19 mouse cellular contexts compared by ENCODE assay signal in genomic region chr9:114817012-114817411, GRCm38 (mm10). TPM values are rescaled to one million over a fixed set of nuclear protein-coding genes. Genes with fewer than 3 reads are reported as not detected.
A peak's percentile ranks its signal among the peaks of the same experiment; 100 is the strongest.
DNase-seq lines count a peak whose midpoint lies in the region; ATAC-seq and TF ChIP-seq lines count a peak whose summit lies in the region.
"Had no signal": no experiment of that assay in that cellular context is flagged by ENCODE, and none has a peak within 500 bp of the region (broad histone marks: within the 10 kb centered on the region; RNA-seq: fewer than 3 reads in every experiment).

No protein-coding gene starts in this region.

- H3K4me3 ChIP-seq in CH12.LX (replicated peaks in 1 of 3; ENCODE audit: low read depth in 2 of 3, low read length in 2 of 3, poor library complexity in 1 of 3) = no peak overlapping the region
- no peak overlapping the region for H3K4me3 ChIP-seq in intestine, embryonic 15.5 days (replicated peaks)
- H3K4me3 ChIP-seq in liver, embryonic 12.5 days = no peak overlapping the region
- no peak overlapping the region for H3K4me3 ChIP-seq in liver, embryonic 16.5 days (ENCODE audit: low read depth, low read length)
- H3K4me3 ChIP-seq in midbrain, embryonic 11.5 days (ENCODE audit: low read depth, low read length) = no peak overlapping the region
- H3K4me3 ChIP-seq: embryonic facial prominence, embryonic 12.5 days; forebrain, embryonic 13.5 days; gastrocnemius, adult 2 months; heart, embryonic 13.5 days; hindbrain, embryonic 15.5 days had no signal

- no peak for TF ChIP-seq EP300 in CH12.LX (IDR thresholded peaks at IDR 0.05; ENCODE audit: low read length)

- no peak overlapping the region for H3K27ac ChIP-seq in CH12.LX (ENCODE audit: insufficient read depth, low read depth)
- H3K27ac ChIP-seq in intestine, embryonic 15.5 days = no peak overlapping the region
- no peak overlapping the region for H3K27ac ChIP-seq in liver, embryonic 12.5 days
- peak overlapping the region; percentile 66 for H3K27ac ChIP-seq in liver, embryonic 16.5 days (ENCODE audit: low read length)
- no peak overlapping the region for H3K27ac ChIP-seq in midbrain, embryonic 11.5 days (ENCODE audit: low read depth, low read length)
- H3K27ac ChIP-seq: embryonic facial prominence, embryonic 12.5 days; forebrain, embryonic 13.5 days; gastrocnemius, adult 2 months; heart, embryonic 13.5 days; hindbrain, embryonic 15.5 days had no signal

- WGBS in intestine, embryonic 15.5 days = 69% methylated on average over 7 of the region's 7 CpGs
- 60% methylated on average over 7 of the region's 7 CpGs for whole genome bisulfite sequencing in liver, embryonic 12.5 days (ENCODE audit: insufficient replicate concordance)
- 46% methylated on average over 7 of the region's 7 CpGs for WGBS in liver, embryonic 16.5 days (ENCODE audit: insufficient replicate concordance)
- 73% methylated on average over 7 of the region's 7 CpGs for WGBS in midbrain, embryonic 11.5 days

- TF ChIP-seq POLR2A in CH12.LX (IDR thresholded peaks at IDR 0.05; ENCODE audit: low read depth, low read length) = no peak

- no peaks in the 10 kb centered on the region for H3K27me3 ChIP-seq in CH12.LX (replicated peaks)
- no peaks in the 10 kb centered on the region for H3K27me3 ChIP-seq in intestine, embryonic 15.5 days (replicated peaks)
- H3K27me3 ChIP-seq in liver, embryonic 12.5 days (replicated peaks) = no peaks in the 10 kb centered on the region
- no peaks in the 10 kb centered on the region for H3K27me3 ChIP-seq in liver, embryonic 16.5 days (ENCODE audit: control insufficient read depth, insufficient read depth, low read depth, low read length)
- H3K27me3 ChIP-seq in midbrain, embryonic 11.5 days (ENCODE audit: control insufficient read depth, insufficient read depth, low read length) = no peaks in the 10 kb centered on the region
- H3K27me3 ChIP-seq: embryonic facial prominence, embryonic 12.5 days; forebrain, embryonic 13.5 days; heart, embryonic 13.5 days; hindbrain, embryonic 15.5 days had no signal

- H3K9me3 ChIP-seq in CH12.LX (replicated peaks; ENCODE audit: low read length) = no peaks in the 10 kb centered on the region
- no peaks in the 10 kb centered on the region for H3K9me3 ChIP-seq in intestine, embryonic 15.5 days
- H3K9me3 ChIP-seq in liver, embryonic 12.5 days (replicated peaks) = no peaks in the 10 kb centered on the region
- H3K9me3 ChIP-seq in liver, embryonic 16.5 days (replicated peaks; ENCODE audit: control insufficient read depth, low read length) = no peaks in the 10 kb centered on the region
- H3K9me3 ChIP-seq in midbrain, embryonic 11.5 days (ENCODE audit: control insufficient read depth, low read length) = no peaks in the 10 kb centered on the region
- H3K9me3 ChIP-seq: embryonic facial prominence, embryonic 12.5 days; forebrain, embryonic 13.5 days; heart, embryonic 13.5 days; hindbrain, embryonic 15.5 days had no signal

- H3K9ac ChIP-seq in CH12.LX (ENCODE audit: insufficient read depth, low read depth) = no peak overlapping the region
- no peak overlapping the region for H3K9ac ChIP-seq in intestine, embryonic 15.5 days
- no peak overlapping the region for H3K9ac ChIP-seq in liver, embryonic 12.5 days
- H3K9ac ChIP-seq in liver, embryonic 16.5 days (ENCODE audit: low read depth, low read length) = no peak overlapping the region
- no peak overlapping the region for H3K9ac ChIP-seq in midbrain, embryonic 11.5 days (ENCODE audit: low read length)
- H3K9ac ChIP-seq: embryonic facial prominence, embryonic 12.5 days; forebrain, embryonic 13.5 days; forebrain, postnatal 0 days; heart, embryonic 13.5 days; hindbrain, embryonic 15.5 days had no signal

- no peaks in the 10 kb centered on the region for H3K36me3 ChIP-seq in CH12.LX (replicated peaks in 1 of 2; ENCODE audit: control insufficient read depth in 1 of 2, insufficient read depth in 1 of 2, low read length in 1 of 2)
- no peaks in the 10 kb centered on the region for H3K36me3 ChIP-seq in intestine, embryonic 15.5 days
- no peaks in the 10 kb centered on the region for H3K36me3 ChIP-seq in liver, embryonic 12.5 days
- H3K36me3 ChIP-seq in liver, embryonic 16.5 days (ENCODE audit: control insufficient read depth, insufficient read depth) = no peaks in the 10 kb centered on the region; the same call in 1 of the 2 replicates
- no peaks in the 10 kb centered on the region for H3K36me3 ChIP-seq in midbrain, embryonic 11.5 days (ENCODE audit: control insufficient read depth, insufficient read depth, low read length)
- H3K36me3 ChIP-seq: embryonic facial prominence, embryonic 12.5 days; heart, embryonic 13.5 days; hindbrain, embryonic 15.5 days had no signal

- no peaks in the 10 kb centered on the region for H3K79me2 ChIP-seq in CH12.LX (replicated peaks; ENCODE audit: control insufficient read depth, extremely low read depth, insufficient read depth, poor library complexity, severe bottlenecking)

- TF ChIP-seq CTCF in CH12.LX (conservative IDR thresholded peaks at IDR 0.05 in 1 of 2, IDR thresholded peaks at IDR 0.05 in 1 of 2; ENCODE audit: low read depth in 2 of 2, low read length in 2 of 2) = no peak

- DNase-seq in CH12.LX (ENCODE audit: extremely low read depth) = peak; percentile 32
- DNase-seq in lung, postnatal 14 days = no peak
- DNase-seq in adrenal gland, postnatal 14 days = no peak
- no peak for DNase-seq in gastrocnemius, adult 18-20 months (ENCODE audit: low spot score)
- no peak for DNase-seq in midbrain, embryonic 11.5 days (ENCODE audit: low spot score, missing footprints)
- DNase-seq: adrenal gland, adult 8-10 months; cerebellum, adult 11-12 months; cerebellum, adult 9-10 months; cerebellum, postnatal 25 days; forebrain, postnatal 0 days; gastrocnemius, adult 2 months; heart, postnatal 36 days had no signal

- TF ChIP-seq RAD21 in CH12.LX (IDR thresholded peaks at IDR 0.05; ENCODE audit: low read depth, low read length) = no peak

- peak; percentile 39; the same call in 1 of the 2 replicates for ATAC-seq in intestine, embryonic 15.5 days
- ATAC-seq in liver, embryonic 12.5 days = 0 out of 2 replicates have a peak, but pooled peaks have one; percentile 27
- peak; percentile 73 for ATAC-seq in liver, embryonic 16.5 days (ENCODE audit: low read depth)
- ATAC-seq in midbrain, embryonic 11.5 days (ENCODE audit: low FRiP score) = no peak
- ATAC-seq: forebrain, embryonic 13.5 days; forebrain, postnatal 0 days had no signal

- dilution Hi-C loops in CH12.LX (cut with MboI; ENCODE audit: extremely low pct_ligation_motif_present, extremely low pct_unique_long_range_greater_than_20kb, low sequenced_read_pairs) = no loop called here

- in situ Hi-C loops in CH12.LX (cut with MboI; ENCODE audit: low pct_ligation_motif_present, low pct_unique_long_range_greater_than_20kb, low sequenced_read_pairs) = loop anchor here (10.0 kb wide), 1 partner anchor 68 kb away; no protein-coding TSS in a partner anchor

- H3K4me1 ChIP-seq in CH12.LX (ENCODE audit: control insufficient read depth in 1 of 2, insufficient read depth in 2 of 2) = peaks cover 3 to 50% of the 10 kb centered on the region in 2 experiments; a peak in 3 of 4 replicates
- H3K4me1 ChIP-seq in intestine, embryonic 15.5 days (replicated peaks) = no peaks in the 10 kb centered on the region
- peaks cover 6% of the 10 kb centered on the region; the same call in 1 of the 2 replicates for H3K4me1 ChIP-seq in liver, embryonic 12.5 days
- peaks cover 12% of the 10 kb centered on the region for H3K4me1 ChIP-seq in liver, embryonic 16.5 days (ENCODE audit: control insufficient read depth, low read depth, low read length)
- no peaks in the 10 kb centered on the region for H3K4me1 ChIP-seq in midbrain, embryonic 11.5 days (ENCODE audit: control insufficient read depth, insufficient read depth, low read length)
- H3K4me1 ChIP-seq: embryonic facial prominence, embryonic 12.5 days; forebrain, embryonic 13.5 days; heart, embryonic 13.5 days; hindbrain, embryonic 15.5 days had no signal

- H3K4me2 ChIP-seq in CH12.LX (ENCODE audit: insufficient read depth, low read depth, poor library complexity, severe bottlenecking) = no peak overlapping the region
- H3K4me2 ChIP-seq in intestine, embryonic 15.5 days (replicated peaks) = no peak overlapping the region
- H3K4me2 ChIP-seq in liver, embryonic 12.5 days = no peak overlapping the region
- H3K4me2 ChIP-seq in liver, embryonic 16.5 days (ENCODE audit: low read depth, low read length) = no peak overlapping the region
- H3K4me2 ChIP-seq in midbrain, embryonic 11.5 days = no peak overlapping the region
- H3K4me2 ChIP-seq: embryonic facial prominence, embryonic 12.5 days; forebrain, embryonic 13.5 days; heart, embryonic 13.5 days; hindbrain, embryonic 15.5 days had no signal

TF ChIP-seq in CH12.LX, 34 proteins besides CTCF, POLR2A, EP300 and RAD21:
- TF ChIP-seq MAX (IDR thresholded peaks at IDR 0.05; ENCODE audit: low read length) (no peak), MXI1 (IDR thresholded peaks at IDR 0.05; ENCODE audit: low read depth, low read length) (no peak)

RNA-seq across cellular contexts. Expression of gene Cmtm8, which starts 26.9 kb away (rescaled TPM):
- total RNA-seq in CH12.LX (2012; rRNA removed) (1.8 and 2.7 TPM in 2 replicates), CH12.LX (2014; rRNA removed) (1.4 and 1.6 TPM in 2 replicates)
- polyA plus RNA-seq in CH12.LX (2012; ENCODE audit: insufficient read length, low read depth) = 4.1 and 4.4 TPM in 2 replicates
- polyA plus RNA-seq in intestine, embryonic 15.5 days (2015; fragmentation: Nextera tagmentation; extraction: Ambion mirVana) = 56.6 and 63.0 TPM in 2 replicates
- polyA plus RNA-seq in liver, embryonic 12.5 days (2016; fragmentation: Nextera tagmentation; extraction: Ambion mirVana) = 17.9 and 18.2 TPM in 2 replicates
- polyA plus RNA-seq in liver, embryonic 16.5 days (2015; fragmentation: Nextera tagmentation; extraction: Ambion mirVana) = 57.6 and 62.3 TPM in 2 replicates
- 9.0 and 16.9 TPM in 2 replicates for total RNA-seq in adrenal gland, postnatal 14 days (2021)
- total RNA-seq in gastrocnemius, adult 18-20 months (2021) = 1 to 10 TPM; 2.0 to 2.3 TPM
- 13.6 and 15.5 TPM in 2 replicates for polyA plus RNA-seq in midbrain, embryonic 11.5 days (2014; fragmentation: Nextera tagmentation; extraction: Ambion mirVana)

RNA-seq across cellular contexts. Expression of gene Cmtm7, which starts 35.4 kb away (rescaled TPM):
- total RNA-seq in CH12.LX (2012; rRNA removed) = 73.1 and 80.8 TPM in 2 replicates
- 37.6 and 46.0 TPM in 2 replicates for total RNA-seq in CH12.LX (2014; rRNA removed)
- polyA plus RNA-seq in CH12.LX (2012; ENCODE audit: insufficient read length, low read depth) = 38.2 and 45.5 TPM in 2 replicates
- polyA plus RNA-seq in intestine, embryonic 15.5 days (2015; fragmentation: Nextera tagmentation; extraction: Ambion mirVana) = 89.8 and 100 TPM in 2 replicates
- 69.9 and 70.4 TPM in 2 replicates for polyA plus RNA-seq in liver, embryonic 12.5 days (2016; fragmentation: Nextera tagmentation; extraction: Ambion mirVana)
- polyA plus RNA-seq in liver, embryonic 16.5 days (2015; fragmentation: Nextera tagmentation; extraction: Ambion mirVana) = 48.4 and 50.5 TPM in 2 replicates
- 32.0 and 36.7 TPM in 2 replicates for total RNA-seq in adrenal gland, postnatal 14 days (2021)
- 1 to 10 TPM; 3.7 to 7.0 TPM for total RNA-seq in gastrocnemius, adult 18-20 months (2021)
- polyA plus RNA-seq in midbrain, embryonic 11.5 days (2014; fragmentation: Nextera tagmentation; extraction: Ambion mirVana) = 51.5 and 60.0 TPM in 2 replicates
